Mouse (Mus musculus): ENCODE measurements at regions not wholly inside any gene's neighbourhood (a gene's known extent, or its start where the extent isn't known, plus 50 kb on each side); places are given as distances from the start of the nearest gene placed in this dataset.
"Not testable (repeated sequence)": the region's sequence is repeated elsewhere in the genome, so short reads cannot be mapped to it uniquely, and the experiment has no call there.

DNA sequence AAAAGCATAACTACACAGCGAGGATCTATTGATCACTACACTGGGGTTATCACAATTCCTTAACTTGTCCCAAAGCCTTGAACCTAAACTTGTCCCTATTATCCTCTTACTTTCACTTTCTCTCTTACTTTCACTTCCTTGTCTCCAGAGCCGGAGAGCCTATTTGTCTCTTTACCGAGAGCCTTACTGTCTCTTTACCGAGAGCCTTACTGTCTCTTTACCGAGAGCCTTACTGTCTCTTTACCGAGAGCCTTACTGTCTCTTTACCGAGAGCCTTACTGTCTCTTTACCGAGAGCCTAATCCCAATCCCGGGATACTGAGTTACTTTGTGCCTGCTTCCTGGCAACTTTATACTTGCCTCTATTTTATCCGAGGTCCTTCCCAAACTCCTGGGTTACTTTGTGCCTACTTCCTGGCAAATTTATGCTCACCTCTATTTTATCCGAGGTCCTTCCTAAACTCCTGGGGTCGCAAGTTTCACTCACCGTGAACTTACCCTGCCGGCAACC lies 335.3 kb upstream of the Ccng1 start:
- not testable (repeated sequence) for TF ChIP-seq CTCF (IDR thresholded peaks at IDR 0.05; ENCODE audit: borderline replicate concordance, insufficient read depth, low read length); POLR2A (IDR thresholded peaks at IDR 0.05; ENCODE audit: low read depth, low read length)
